Mouse (Mus musculus) ovary, adult 18-20 months (tissue): ENCODE results near the gene Kazald1.

ENCODE experiments used
- DNase-seq: peaks from one replicate; pipeline ENCODE4 v3.0.0; 2022; ENCODE audit warnings: low spot score, mixed read lengths

Gene Kazald1

DNA sequence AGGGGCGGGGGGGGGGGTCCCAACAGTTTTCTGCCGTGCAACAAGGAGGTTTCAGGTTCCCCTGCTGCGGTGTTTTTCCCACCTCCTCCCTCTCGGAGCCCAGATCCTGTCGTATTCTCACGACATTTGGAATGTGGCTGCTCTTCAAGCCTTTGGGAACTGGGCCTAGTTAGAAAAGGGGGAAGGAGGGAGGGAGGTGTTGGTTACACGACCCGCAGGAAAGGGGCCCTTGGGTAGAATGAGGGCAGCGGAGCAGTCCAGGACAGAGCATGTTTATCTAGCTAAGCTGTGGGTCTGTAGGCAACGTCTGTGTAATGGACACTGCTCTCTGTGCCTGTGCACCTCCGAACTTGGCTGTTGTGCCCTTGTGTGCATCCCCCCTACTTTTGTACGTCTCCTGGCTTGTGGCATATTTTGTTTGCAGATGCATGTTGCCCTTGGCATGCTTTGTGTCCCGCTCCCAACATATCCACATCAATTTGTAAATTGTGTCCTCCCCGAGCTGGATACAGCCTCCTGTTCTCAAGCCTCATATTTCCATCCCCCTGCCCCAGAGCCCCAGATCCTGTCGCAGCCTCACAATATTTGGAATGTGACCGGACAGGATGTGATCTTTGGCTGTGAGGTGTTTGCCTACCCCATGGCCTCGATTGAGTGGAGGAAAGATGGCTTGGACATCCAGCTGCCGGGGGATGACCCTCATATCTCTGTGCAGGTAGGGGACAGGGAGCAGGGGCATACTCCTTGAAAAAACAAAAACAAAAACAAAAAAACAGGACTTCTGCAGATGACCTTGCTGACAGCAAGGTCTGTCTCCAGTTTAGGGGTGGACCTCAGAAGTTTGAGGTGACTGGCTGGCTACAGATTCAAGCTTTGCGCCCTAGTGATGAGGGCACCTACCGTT, 3.0 kb downstream of the Kazald1 start:
- no peak for DNase-seq

DNA sequence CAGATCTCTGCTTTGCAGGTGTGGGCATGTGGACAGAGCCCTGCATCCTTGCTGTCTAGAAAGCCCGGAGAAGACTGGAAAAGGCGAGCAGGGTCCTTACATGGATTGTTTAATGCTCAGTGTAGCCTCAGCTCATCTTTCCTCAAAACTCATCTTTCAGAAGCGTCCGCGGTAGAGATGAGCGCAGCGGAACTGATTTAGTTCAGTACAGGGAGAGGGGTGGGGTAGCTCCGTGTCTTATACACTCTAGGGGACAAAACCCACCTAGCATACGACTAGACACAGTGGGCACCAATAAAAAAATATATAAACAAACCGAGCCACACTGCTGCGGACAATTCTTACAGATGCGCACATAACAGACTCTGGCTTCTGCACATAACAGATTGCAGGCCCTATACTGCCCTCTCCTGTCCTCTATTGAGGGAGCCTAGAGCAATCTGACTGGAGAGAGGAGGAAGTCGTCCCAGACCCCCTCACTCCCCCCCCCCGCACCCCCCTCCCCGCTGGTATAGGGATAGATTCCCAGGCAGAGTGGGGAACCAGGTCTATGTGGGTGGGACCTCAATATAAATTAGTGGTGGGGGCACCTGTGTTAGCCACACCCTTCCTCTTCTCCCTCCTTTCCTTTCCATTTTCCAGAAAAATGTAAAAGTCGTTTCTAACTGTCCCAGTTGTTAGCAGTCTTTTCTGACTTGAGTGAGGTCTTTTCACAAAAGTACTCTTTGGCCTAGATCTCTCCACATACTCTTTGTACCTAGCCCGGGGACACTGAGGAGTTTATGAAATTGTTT, 4.1 kb downstream of the Kazald1 start:
- DNase-seq: no peak

DNA sequence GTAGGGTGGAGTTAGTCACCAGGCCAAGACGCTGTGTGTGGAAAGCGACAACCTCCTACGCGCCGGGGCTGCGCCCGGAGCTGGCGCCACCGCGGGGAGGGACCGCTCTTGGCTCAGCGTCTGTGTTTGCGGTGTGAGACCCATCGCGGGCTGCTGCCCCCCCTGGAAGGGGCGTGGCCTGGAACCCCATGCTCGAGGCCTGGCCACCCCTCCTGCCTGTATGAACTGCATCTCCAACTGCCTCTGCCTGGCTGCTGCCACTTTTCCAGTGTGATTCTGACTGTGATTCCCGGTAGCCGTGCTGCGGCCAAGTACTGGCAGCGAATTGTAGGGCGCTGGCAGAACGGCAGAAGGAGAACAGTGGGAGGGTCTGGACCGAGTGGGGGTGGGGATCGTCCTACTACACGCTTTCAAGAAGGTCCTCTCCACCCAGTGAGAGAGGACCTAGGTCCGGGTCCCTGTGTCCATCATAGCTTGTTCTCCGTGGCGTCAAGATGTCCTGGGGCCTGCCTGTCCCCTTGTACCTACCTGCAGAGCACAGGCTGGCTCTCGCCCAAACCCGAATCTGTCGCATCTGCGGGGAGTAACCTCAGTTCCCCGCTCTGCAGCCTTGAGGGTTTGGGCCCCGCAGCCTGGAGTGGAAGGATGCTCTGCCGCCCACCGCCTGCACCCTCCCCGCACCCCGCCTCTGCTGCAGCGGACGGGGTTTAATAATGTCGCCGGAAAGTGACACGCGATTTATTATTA, 4.9 kb downstream of the Kazald1 start:
- peak; percentile 85 for DNase-seq

DNA sequence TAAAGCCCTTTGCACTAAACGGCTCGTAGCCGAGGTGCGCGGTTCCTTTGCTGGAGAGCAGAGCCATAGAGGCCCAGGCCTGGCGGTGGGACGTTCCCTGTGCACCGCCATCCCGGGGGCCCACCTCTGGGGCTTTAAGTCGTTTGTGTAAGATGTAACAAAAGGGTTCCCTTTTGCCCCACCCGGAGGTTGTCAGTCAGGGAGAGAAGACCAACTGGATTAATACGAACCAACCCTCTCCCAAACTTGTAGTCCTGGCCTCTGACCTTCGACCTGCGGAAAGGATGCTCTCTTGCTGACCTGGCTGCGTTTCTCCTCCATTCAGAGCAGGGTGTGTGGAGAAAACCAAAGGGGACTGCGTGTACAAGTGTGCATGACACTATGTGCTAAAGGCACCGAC, 5.7 kb downstream of the Kazald1 start:
- DNase-seq: no peak

DNA sequence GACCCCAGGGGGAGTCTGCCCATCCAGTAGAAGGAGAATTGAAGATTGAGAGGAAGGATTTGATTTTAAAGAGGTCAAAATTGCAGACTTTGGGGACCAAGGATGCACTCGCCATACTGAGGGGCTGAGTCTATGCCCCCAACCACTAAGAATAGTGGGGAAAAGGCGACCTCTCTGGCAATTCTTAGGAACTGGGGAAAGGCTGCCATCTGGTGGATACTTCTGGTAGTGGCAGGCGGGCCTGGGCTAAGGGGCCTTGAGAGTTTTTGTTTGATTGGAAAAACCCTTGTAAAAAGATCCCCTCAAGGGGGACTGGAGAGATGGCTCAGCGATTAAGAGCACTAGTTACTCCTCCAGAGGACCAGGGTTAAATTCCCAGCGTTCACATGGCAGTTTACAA, 6.2 kb downstream of the Kazald1 start:
- no peak for DNase-seq

DNA sequence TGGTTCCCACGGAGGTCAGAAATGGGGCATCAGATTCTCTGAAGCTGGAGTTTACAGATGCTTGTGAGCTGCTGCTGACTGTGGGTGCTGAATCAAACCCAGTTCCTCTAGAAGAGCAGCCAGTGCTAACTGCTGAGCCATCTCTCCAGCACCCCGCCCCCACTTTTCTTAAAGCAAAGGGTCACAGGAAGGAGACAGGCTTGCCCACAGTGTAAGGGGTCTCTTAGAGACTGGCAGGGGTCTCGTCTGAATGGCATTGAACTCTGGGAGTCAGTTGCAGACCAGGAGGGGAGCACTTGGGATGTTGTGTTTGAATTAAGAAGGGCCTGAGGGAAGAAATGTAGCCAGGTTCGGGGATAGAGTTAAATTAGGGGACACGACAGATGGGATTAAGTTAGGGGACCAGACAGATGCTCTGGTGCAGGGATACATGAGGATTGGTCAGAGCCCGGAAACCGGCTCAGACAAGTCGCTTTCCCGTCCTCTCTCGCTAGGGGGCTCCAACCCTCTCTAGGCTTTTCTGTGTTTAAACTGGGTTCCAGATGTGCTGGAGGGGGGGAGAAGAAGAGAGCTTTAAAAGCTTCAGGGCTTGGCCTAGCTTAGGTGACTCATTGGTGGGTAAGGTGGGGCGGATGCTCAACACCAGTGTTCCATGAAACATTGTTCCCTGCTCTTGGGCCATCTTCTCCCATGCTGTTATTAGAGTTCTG, 7.0 kb downstream of the Kazald1 start:
- DNase-seq: no peak

DNA sequence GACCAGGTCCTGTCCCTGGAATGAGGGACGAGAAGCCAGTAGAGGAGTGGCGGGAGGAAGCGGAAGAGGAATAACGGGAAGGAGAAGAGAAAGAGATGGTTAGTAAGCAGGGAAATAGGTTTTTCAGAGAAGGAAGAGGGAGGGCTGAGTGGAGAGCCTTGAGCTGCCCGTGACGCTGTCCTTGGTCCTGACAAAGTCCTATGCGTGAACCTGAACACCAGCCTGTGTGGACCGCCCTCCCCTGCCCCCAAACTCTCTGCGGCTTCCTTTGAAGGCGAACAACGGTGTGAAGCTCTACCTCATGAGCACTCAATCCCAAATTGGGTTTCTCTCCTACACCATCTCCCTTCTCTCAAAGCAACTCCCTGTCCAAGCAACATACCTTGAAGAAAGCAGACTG, 22.8 kb downstream of the Kazald1 start:
- no peak for DNase-seq

DNA sequence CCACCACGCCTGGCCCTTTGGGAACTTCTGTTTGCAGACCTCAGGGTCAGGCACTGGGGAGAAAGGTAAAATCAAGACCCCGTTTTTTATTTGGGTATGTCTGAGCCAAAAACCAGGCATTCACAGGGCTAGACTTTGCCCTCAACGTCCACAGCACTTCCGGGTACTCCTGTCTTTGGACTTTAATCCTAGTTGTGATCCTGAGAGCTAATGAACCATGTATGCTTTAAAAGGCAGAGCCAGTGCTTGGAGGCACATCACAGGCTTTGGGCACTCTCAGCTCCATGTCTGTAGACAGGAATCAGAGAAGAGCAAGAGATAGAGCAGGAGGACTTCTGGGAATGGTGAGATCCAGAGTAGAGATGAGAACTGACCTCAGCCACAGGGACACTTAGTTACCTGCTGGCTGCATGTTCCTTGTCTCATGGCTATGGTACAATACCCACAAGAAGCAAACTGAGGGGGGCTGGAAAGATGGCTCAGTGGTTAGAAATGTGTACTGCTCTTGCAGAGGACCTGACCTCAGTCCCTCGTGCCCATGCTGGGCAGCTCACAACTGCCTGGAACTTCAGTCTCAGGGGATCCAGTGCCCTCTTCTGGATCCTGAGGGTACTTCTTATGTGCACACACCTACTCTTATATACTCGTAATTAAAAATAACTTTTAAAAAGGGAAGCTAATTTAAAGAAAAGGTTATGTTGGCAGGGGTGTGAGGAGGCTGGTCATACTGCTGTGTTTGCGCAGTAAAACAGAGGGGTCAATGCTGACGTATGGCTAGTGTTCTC, 25.6 kb downstream of the Kazald1 start:
- DNase-seq: no peak

DNA sequence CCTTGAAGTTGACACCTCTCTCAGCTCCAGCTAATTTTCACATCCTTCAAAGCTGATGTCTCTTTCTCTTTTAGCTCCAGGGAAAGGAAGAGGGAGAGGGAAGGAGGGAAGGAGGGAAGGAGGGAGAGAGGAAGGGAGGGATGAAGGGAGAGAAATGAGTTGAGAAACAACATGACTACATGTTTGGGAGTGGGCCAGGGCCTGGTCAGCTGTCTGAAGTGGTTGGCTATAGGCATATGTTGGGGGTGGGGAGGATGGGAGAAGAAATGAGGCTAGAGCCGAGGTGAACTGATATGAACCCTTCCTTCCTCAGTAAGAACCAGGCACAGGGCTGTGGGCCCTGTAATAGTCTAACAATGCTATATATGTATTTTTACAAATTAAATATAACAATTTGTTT, 30.6 kb downstream of the Kazald1 start:
- DNase-seq: no peak

DNA sequence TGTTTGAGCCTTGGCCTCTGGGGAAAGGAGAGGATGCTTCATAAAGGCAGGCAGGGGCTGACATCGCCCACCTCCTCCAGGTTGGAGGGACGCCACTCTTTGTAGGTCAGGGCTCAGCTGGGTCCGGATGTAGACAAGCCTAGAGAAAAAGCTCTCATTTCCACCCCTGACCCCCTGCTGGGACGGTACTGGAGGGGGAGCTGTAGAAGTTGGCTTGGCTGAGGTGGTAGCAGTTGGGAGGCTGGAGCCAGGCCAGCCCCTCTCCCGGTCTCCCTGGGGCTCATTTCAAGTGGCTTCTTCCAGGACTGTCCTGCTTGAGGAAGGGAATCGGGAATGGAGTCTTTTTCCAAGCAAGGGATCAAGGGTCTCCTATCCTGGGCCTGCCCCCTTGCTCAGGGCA, 31.6 kb downstream of the Kazald1 start:
- DNase-seq: no peak

DNA sequence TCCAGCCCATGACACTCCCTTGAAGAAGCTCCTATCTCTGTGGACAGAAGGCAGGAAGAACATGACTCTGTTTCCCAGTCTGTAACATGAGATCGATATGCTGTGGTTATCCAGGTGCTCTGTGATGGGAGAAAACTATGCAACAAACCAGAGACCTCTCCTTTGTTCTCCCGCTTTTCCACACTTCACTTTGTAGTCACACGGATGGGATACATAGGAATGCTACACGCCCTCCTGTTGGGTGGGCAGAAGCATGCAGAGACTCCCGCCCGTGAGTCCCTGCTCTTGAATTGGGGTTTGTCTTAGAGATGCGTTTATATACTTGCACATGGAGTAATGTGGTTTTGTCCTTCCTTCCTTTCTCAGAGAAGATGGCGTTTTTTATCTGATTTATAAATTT, 35.6 kb downstream of the Kazald1 start:
- DNase-seq: no peak

DNA sequence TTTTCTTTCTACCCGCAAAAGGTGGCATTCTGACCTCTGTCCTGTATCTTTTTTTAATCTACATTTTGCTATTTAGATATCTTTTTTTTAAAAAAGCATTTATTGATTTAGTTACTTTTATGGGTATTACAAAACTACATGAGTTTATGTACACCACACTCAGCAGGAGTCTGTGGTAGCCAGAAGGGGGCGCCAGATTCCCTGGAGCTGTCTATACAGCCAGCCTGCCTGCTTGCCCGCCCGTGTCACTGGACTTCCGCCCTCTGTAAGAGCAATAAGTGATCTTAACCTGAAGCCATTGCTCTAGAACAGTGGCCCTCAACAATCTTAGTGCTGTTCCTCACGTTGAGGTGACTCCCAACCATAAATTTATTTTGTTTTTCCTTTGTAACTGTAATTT, 37.4 kb downstream of the Kazald1 start:
- no peak for DNase-seq

DNA sequence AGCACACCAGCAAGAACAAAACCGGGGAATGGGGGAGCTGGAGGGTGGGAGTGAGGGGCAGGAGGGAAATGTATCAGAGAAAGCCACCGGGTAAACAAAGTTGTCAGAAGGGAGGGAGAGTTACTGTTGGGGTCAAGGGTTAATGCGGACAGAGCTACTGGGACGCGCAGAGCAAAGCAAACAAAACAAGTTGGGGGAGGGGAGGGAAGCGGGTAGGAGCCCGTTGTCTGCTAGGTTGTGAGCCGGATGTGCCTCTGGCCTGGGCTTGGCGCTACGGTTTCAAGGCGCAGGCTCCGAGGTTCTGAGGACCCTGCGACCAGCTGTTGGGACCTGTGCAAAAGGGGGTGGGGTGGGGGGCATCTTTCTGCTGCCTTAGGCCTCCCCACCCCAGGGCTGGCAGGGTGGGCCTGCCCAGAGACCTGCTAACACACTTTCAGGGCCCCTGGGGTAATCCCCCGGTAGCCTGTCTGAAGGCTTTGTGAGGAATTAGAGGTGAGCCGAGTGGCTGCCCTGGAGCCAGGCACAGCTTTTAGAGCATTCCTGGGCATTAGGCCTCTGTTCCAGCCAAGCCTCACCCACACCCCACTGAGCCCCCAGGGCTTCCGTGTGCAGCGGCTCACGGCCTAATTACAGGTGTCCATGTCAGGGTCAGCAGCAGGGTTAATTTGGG, 38.9 kb downstream of the Kazald1 start:
- no peak for DNase-seq

DNA sequence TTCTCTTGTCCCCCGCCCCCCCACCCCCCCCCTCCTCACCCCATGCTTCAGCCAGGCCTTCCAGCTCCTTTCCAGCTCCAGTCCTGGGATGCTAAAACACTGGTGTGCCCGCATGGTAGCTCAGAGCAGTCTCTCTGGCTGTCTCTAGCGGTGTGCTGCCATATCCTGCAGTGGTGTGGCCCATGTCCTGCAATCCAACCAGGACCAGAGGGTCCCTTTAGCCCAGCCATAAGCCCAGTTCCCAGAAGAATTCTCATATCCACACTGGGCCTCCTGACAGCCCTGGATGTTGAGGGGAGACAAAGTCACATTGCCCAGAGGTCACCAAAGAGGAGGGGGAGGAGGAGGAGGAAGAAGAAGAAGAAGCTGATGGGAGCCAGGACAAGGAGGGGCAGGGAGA, 39.7 kb downstream of the Kazald1 start:
- no peak for DNase-seq

DNA sequence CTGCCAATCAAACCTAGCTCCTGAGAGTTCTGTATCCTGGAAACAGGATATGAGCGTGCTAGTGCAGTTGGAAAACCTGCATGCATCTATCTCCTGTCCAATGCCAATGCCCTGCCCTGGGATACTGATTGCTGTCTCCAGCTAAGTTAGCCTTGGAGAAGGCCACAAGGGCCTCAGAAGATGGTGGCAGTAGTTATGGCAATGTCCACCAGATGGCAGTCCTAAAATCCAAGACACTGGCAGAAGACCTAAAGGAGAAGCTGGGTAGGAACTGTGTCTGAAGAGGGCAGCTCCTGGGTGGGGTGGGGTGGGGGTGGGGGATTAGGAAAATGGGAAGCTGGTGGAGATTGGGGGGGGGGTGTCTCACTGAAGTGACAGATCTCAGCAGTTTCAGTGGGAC, 41.8 kb downstream of the Kazald1 start:
- no peak for DNase-seq
